Mouse (Mus musculus) cerebellum, adult 2 months (tissue): ENCODE data around the gene Trmt1. TPM values are rescaled to one million over a fixed set of nuclear protein-coding genes. Genes with fewer than 3 reads are reported as not detected.

Experiments used
- DNase-seq, 2 experiments: peaks; one replicate each; pipeline ENCODE4 v3.0.0; 2021
- H3K27ac ChIP-seq: fragments of 200-500 bp; 2 replicates; pipeline ENCODE4 v1.5.1; 2012; ENCODE audit warnings: low read length, control low read depth, inconsistent platforms; ENCODE audit not compliant: insufficient read depth
- H3K27me3 ChIP-seq: fragments of 200-500 bp; 2 replicates; pipeline ENCODE4 v1.6.1; 2012; ENCODE audit warnings: inconsistent platforms, mild to moderate bottlenecking, low read length, moderate library complexity; ENCODE audit not compliant: control insufficient read depth, insufficient read depth
- H3K4me1 ChIP-seq: fragments of 200-500 bp; 2 replicates; pipeline ENCODE4 v1.6.1; 2011; ENCODE audit warnings: low read length; ENCODE audit not compliant: control insufficient read depth, insufficient read depth
- H3K4me3 ChIP-seq: fragments of 200-500 bp; replicated peaks from 2 replicates; pipeline ENCODE3; 2011; ENCODE audit warnings: mild to moderate bottlenecking, low read depth, low read length, control low read depth; ENCODE audit not compliant: insufficient read depth
- CTCF ChIP-seq: fragments of 200-500 bp; IDR thresholded peaks from 2 replicates; pipeline ENCODE4 v1.5.1; 2011; ENCODE audit warnings: low read depth, mild to moderate bottlenecking, control low read depth, low read length, moderate library complexity, borderline replicate concordance; ENCODE audit not compliant: insufficient read depth
- POLR2A ChIP-seq: fragments of 200-500 bp; IDR thresholded peaks from 2 replicates; pipeline ENCODE4 v1.6.1; 2011; ENCODE audit warnings: low read length, control low read depth, borderline replicate concordance; ENCODE audit not compliant: insufficient read depth
- WGBS: fragments of 180-500 bp; shearing (Covaris S2); methylation state at CpG from one replicate; pipeline ENCODE4 v1.1.7; 2018; 5-methylcytosine and 5-hydroxymethylcytosine counted together
- polyA plus RNA-seq: library from polyadenylated mRNA; depleted of rRNA; stranded (reverse); fragments of >200 nt; gene quantifications from 2 replicates; pipeline ENCODE4 v1.2.3, GENCODE M21; 2012

The Trmt1 gene
- polyA plus RNA-seq, 1 experiment = 144 TPM

GRCm38 (mm10) chr8:84718959-84719690 lies 33.0 kb downstream of the Trmt1 start:
- WGBS = 34% methylated on average over 5 of the region's 5 CpGs

DNA sequence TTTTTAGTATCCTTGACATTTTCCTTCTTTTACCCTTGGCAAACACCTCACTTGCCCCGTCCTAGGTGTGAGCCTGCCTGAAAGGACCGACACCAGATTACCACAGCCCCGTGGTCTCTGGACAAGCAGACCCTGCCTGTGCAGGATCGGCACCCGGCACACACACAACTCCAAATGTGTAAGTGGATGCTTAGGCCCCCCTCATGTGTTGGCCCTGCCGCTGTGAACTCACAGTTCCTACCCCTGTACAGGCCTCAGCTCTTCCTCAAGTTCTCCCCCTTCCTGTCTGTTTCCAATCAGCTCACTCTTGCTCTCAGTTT lies 36.4 kb downstream of the Trmt1 start:
- Histone ChIP-seq H3K27me3 (no peaks in the 10 kb centered on the region), H3K4me3 (no peak overlapping the region), H3K4me1 (peaks cover 68% of the 10 kb centered on the region), H3K27ac (peak overlapping the region; percentile 88)
- 28% methylated on average over 6 of the region's 6 CpGs for WGBS
- TF ChIP-seq POLR2A (no peak), CTCF (no peak)
- no peak for DNase-seq

More at GRCm38 (mm10) chr8:84718959-84719690, 33.0 kb downstream of the Trmt1 start:
- H3K4me1 ChIP-seq = peaks cover 59% of the 10 kb centered on the region
- DNase-seq = peak; percentile 56 to 64
- TF ChIP-seq POLR2A (no peak), CTCF (no peak)
- H3K27ac ChIP-seq = peak overlapping the region; percentile 18; the same call in 1 of the 2 replicates
- H3K4me3 ChIP-seq = no peak overlapping the region
- no peaks in the 10 kb centered on the region for H3K27me3 ChIP-seq

DNA sequence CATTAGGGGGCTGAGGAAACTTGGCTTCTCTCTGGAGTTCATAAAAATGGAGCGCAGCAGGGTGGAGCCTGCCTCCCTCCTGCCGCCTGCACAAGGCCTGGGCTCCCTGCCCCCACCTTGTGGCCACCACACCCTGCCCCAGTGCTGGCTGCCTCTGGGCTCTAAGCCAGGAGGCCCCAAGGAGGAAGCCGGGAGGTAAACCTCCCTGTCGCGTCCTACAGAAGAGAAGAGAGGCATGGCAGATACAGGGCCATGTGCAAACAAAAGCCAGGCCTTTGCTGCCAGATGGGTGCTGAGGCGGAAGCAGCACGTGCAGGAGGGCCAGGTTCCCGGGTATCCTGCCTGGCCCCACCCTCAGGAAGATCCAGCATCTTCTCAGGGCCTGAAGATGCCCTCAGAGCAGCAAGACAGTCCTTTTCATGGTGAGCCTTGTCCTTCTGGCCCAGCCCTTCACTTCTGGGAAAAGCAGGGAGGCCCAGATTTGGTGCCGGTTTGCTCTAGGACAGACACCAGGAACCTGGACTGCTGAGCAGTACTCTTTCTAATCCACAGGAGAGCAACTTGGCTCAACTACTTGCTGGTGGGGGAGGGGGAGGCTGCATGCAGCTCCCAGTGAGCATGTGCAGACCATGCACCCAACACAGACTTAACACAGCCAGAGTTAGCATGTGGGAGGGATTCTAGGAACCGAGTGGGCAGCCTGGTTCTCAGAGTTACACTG lies 36.9 kb downstream of the Trmt1 start, which contains the start of gene G430095P16Rik:
TSS of gene G430095P16Rik (plus strand) at position 158 of the 721 bp plus-strand sequence.
- 5% methylated on average over 10 of the region's 10 CpGs for WGBS
- no peaks in the 10 kb centered on the region for H3K27me3 ChIP-seq
- peak; percentile 67 to 68 for DNase-seq
- peaks cover 68% of the 10 kb centered on the region for H3K4me1 ChIP-seq
- no peak within 1 kb of the TSS for H3K4me3 ChIP-seq
- TF ChIP-seq POLR2A = no peak
- no peak for TF ChIP-seq CTCF
- peak within 1 kb of the TSS; percentile 88 for H3K27ac ChIP-seq

DNA sequence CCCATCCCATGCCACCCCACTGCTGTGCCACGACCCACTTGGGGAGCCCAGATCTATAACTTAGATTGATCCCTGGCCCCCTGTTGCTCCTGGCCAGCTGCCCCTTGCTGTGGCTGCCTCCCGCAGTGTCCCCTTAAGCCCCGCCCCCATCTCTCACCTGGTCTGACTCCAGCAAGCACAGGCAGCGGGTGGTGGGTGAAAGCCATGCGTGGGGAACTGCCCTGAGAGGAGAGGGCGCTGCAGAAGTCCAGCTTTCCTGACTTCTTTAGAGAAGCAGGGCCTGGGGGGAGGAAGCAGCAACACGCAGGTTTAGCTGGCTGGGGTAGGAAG lies 37.4 kb downstream of the Trmt1 start:
- peak overlapping the region; percentile 88 for H3K27ac ChIP-seq
- no peak for TF ChIP-seq CTCF
- TF ChIP-seq POLR2A = no peak
- H3K4me1 ChIP-seq = peaks cover 67% of the 10 kb centered on the region
- H3K4me3 ChIP-seq = no peak overlapping the region
- H3K27me3 ChIP-seq = no peaks in the 10 kb centered on the region
- DNase-seq = peak in 1 of 2 experiments; percentile 60
- 17% methylated on average over 7 of the region's 7 CpGs for WGBS

- peaks cover 65% of the 10 kb centered on the region for H3K4me1 ChIP-seq
- WGBS = 50% methylated on average over 9 of the region's 9 CpGs
Observed at GRCm38 (mm10) chr8:84724683-84725082, 38.6 kb downstream of the Trmt1 start.

GRCm38 (mm10) chr8:84725246-84725940 lies 39.3 kb downstream of the Trmt1 start:
- no peak for DNase-seq
- H3K27me3 ChIP-seq = no peaks in the 10 kb centered on the region
- H3K4me1 ChIP-seq = peaks cover 64% of the 10 kb centered on the region
- 31% methylated on average over 10 of the region's 10 CpGs for whole genome bisulfite sequencing
- H3K27ac ChIP-seq = peak overlapping the region; percentile 79
- no peak for TF ChIP-seq CTCF
- TF ChIP-seq POLR2A = no peak
- H3K4me3 ChIP-seq = no peak overlapping the region

More at GRCm38 (mm10) chr8:84724683-84725082, 38.6 kb downstream of the Trmt1 start:
- Histone ChIP-seq H3K27me3 (no peaks in the 10 kb centered on the region), H3K27ac (no peak overlapping the region), H3K4me3 (no peak overlapping the region)
- no peak for TF ChIP-seq CTCF
- no peak for TF ChIP-seq POLR2A
- DNase-seq = no peak

DNA sequence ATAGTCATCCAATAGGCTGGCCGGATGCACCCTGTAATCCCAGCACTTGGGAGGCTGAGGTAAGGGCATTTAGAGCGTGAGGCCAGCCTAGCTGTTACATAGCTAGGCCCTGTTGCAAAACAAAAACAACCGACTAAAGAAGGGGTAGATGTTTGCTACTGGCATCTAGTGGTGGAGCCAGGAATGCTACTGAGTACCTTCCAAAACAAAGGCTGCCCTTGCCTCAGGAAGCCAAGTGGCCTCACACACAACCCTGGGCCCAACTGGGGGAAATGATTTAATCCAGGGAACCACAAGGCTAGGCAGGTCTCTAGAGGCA lies 39.8 kb downstream of the Trmt1 start:
- no peak overlapping the region for H3K4me3 ChIP-seq
- no peaks in the 10 kb centered on the region for H3K27me3 ChIP-seq
- 5% methylated on average over 3 of the region's 3 CpGs for WGBS
- H3K4me1 ChIP-seq = peaks cover 66% of the 10 kb centered on the region
- peak; percentile 62 for DNase-seq
- peak overlapping the region; percentile 79 for H3K27ac ChIP-seq
- TF ChIP-seq POLR2A = no peak
- peak; percentile 47; the same call in 1 of the 2 replicates for TF ChIP-seq CTCF
